Mouse (Mus musculus): ENCODE results near the gene Sept4.

Sept4 gene

GRCm38 (mm10) chr11:87579713-87580112, 11.0 kb downstream of the Sept4 start:
- no peak for DNase-seq

- peak; percentile 53 for DNase-seq
These were observed 11.9 kb downstream of the Sept4 start for GRCm38 (mm10) chr11:87580543-87581085.

GRCm38 (mm10) chr11:87581161-87581865, 12.6 kb downstream of the Sept4 start:
- peak; percentile 31 for DNase-seq

- peak; percentile 67 for DNase-seq
These were observed 13.4 kb downstream of the Sept4 start for GRCm38 (mm10) chr11:87581933-87582710.

- DNase-seq = no peak
These were observed 14.8 kb downstream of the Sept4 start for GRCm38 (mm10) chr11:87583291-87584034.

- DNase-seq = no peak
These were observed 16.2 kb downstream of the Sept4 start for GRCm38 (mm10) chr11:87584711-87585505.

- peak; percentile 4 for DNase-seq
These were observed 18.6 kb downstream of the Sept4 start for GRCm38 (mm10) chr11:87587211-87587874.

- DNase-seq = no peak
These were observed 20.9 kb downstream of the Sept4 start for GRCm38 (mm10) chr11:87589605-87590004.

GRCm38 (mm10) chr11:87590841-87591525, 22.3 kb downstream of the Sept4 start:
- peak; percentile 59 for DNase-seq

- peak; percentile 100 for DNase-seq
These were observed 23.0 kb downstream of the Sept4 start, which contains the start of gene Mtmr4 for GRCm38 (mm10) chr11:87591526-87592353. TSS of gene Mtmr4 (plus strand) at chr11:87592162.

- DNase-seq = no peak
These were observed 23.6 kb downstream of the Sept4 start for GRCm38 (mm10) chr11:87592354-87592695.

- DNase-seq = peak; percentile 51
These were observed 24.3 kb downstream of the Sept4 start for GRCm38 (mm10) chr11:87592713-87593598.

- peak; percentile 93 for DNase-seq
These were observed 26.7 kb downstream of the Sept4 start for GRCm38 (mm10) chr11:87595327-87595841.

- peak; percentile 65 for DNase-seq
These were observed 27.3 kb downstream of the Sept4 start for GRCm38 (mm10) chr11:87595976-87596375.

- peak; percentile 54 for DNase-seq
These were observed 27.8 kb downstream of the Sept4 start for GRCm38 (mm10) chr11:87596492-87596891.

GRCm38 (mm10) chr11:87597061-87597460, 28.4 kb downstream of the Sept4 start:
- DNase-seq = peak; percentile 60

- peak; percentile 36 for DNase-seq
These were observed 30.8 kb downstream of the Sept4 start for GRCm38 (mm10) chr11:87599395-87600089.

- peak; percentile 28 for DNase-seq
These were observed 31.7 kb downstream of the Sept4 start for GRCm38 (mm10) chr11:87600322-87600853.
